Mouse (Mus musculus) small intestine, adult 2 months (tissue): ENCODE results near the gene Zc3h4. TPM values are rescaled to one million over a fixed set of nuclear protein-coding genes. Genes with fewer than 3 reads are reported as not detected.

ENCODE experiments used
- H3K27ac ChIP-seq: fragments of 200-500 bp; 2 replicates; pipeline ENCODE4 v1.5.1; 2012; ENCODE audit warnings: low read depth, low read length, control low read depth, inconsistent platforms; ENCODE audit not compliant: insufficient read depth
- H3K27me3 ChIP-seq: fragments of 200-500 bp; 2 replicates; pipeline ENCODE4 v1.6.1; 2012; ENCODE audit warnings: mild to moderate bottlenecking, moderate library complexity, low read length, inconsistent platforms; ENCODE audit not compliant: control insufficient read depth, insufficient read depth
- H3K36me3 ChIP-seq: fragments of 200-500 bp; 2 replicates; pipeline ENCODE4 v1.6.1; 2012; ENCODE audit warnings: mild to moderate bottlenecking, low read length, control low read depth, inconsistent platforms; ENCODE audit not compliant: control insufficient read depth, insufficient read depth
- H3K4me1 ChIP-seq: fragments of 200-500 bp; 2 replicates; pipeline ENCODE4 v1.6.1; 2012; ENCODE audit warnings: low read length, inconsistent platforms, mixed read lengths; ENCODE audit not compliant: control insufficient read depth, insufficient read depth, insufficient read length
- H3K4me3 ChIP-seq: fragments of 200-500 bp; 2 replicates; pipeline ENCODE4 v1.5.1; 2012; ENCODE audit warnings: low read depth, mild to moderate bottlenecking, control low read depth, inconsistent platforms, low read length, moderate library complexity
- CTCF ChIP-seq: fragments of 200-500 bp; IDR thresholded peaks from 2 replicates; pipeline ENCODE4 v1.5.1; 2012; ENCODE audit warnings: low read depth, mild to moderate bottlenecking, control low read depth, inconsistent platforms, low read length, moderate library complexity, mixed read lengths; ENCODE audit not compliant: insufficient replicate concordance, insufficient read length; ENCODE audit errors: extremely low read depth
- POLR2A ChIP-seq: fragments of 200-500 bp; IDR thresholded peaks from 2 replicates; pipeline ENCODE4 v1.6.1; 2012; ENCODE audit warnings: low read depth, mild to moderate bottlenecking, control low read depth, inconsistent platforms, low read length, moderate library complexity
- WGBS: fragments of 180-500 bp; shearing (Covaris S2); methylation state at CpG from one replicate; pipeline ENCODE4 v1.1.7; 2018; 5-methylcytosine and 5-hydroxymethylcytosine counted together
- polyA plus RNA-seq: library from polyadenylated mRNA; depleted of rRNA; stranded (reverse); fragments of >200 nt; gene quantifications from 2 replicates; pipeline ENCODE4 v1.2.3, GENCODE M21; 2012

Zc3h4 gene
- polyA plus RNA-seq, 1 experiment: 60.6 TPM

DNA sequence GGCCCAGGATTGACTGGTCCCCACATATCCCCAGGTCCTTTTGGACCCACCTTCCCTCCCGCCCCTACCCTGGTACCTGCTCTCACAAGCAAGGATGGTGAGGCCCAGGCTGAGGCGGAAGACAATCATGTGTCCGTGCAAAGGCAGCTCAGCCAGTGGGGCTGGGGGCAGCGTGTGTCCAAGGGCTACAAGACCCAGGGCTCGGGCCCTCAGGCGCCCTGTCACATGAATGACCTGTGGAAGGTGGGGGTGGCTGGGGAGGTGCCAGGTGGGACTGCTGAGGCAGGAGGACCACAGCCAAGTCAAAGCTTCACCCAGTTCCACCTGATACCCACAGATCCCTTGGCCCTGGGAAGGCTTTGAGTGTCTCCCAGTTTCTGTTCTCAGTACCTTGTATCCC is 61.0 kb downstream of the Zc3h4 start:
- Histone ChIP-seq H3K27ac (no peak overlapping the region), H3K27me3 (0 out of 2 replicates have a peak, but pooled peaks cover 2% of the 10 kb centered on the region), H3K36me3 (no peaks in the 10 kb centered on the region), H3K4me1 (no peaks in the 10 kb centered on the region), H3K4me3 (no peak overlapping the region)
- no peak for TF ChIP-seq POLR2A
- TF ChIP-seq CTCF: no peak
- WGBS: 68% methylated on average over 6 of the region's 6 CpGs

- TF ChIP-seq CTCF (peak; percentile 95), POLR2A (no peak)
Measured at GRCm38 (mm10) chr7:16463214-16463613, 62.5 kb downstream of the Zc3h4 start.

DNA sequence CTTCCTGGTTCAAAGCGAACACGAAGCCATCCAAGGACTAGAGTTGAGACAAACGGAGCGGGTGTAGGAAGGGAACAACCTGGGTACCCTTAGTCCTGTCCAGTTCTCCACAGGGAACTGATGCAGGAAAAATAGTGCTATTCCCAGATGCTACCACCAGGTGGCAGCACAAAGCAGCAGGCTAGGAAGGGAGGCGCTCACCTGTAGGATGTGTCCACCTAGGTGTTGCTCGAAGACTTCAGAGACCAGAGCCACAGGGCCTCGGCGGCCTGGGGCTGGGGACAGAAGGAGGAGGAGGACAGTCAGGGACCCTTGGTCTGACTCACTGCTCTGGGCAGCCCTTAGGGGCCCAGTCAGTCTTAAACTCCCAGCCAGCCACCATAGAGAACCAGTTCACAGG is 64.5 kb downstream of the Zc3h4 start:
- 5% methylated on average over 8 of the region's 8 CpGs for WGBS
- H3K27me3 ChIP-seq: 0 out of 2 replicates have a peak, but pooled peaks cover 2% of the 10 kb centered on the region
- no peak overlapping the region for H3K4me3 ChIP-seq
- no peaks in the 10 kb centered on the region for H3K36me3 ChIP-seq
- TF ChIP-seq POLR2A (no peak), CTCF (peak; percentile 93; the same call in 1 of the 2 replicates)
- no peak overlapping the region for H3K27ac ChIP-seq
- peaks cover 3% of the 10 kb centered on the region; the same call in 1 of the 2 replicates for H3K4me1 ChIP-seq

More at GRCm38 (mm10) chr7:16463214-16463613, 62.5 kb downstream of the Zc3h4 start:
- Histone ChIP-seq H3K27ac (no peak overlapping the region), H3K4me1 (no peaks in the 10 kb centered on the region), H3K4me3 (no peak overlapping the region), H3K27me3 (0 out of 2 replicates have a peak, but pooled peaks cover 2% of the 10 kb centered on the region), H3K36me3 (no peaks in the 10 kb centered on the region)
- WGBS: 1% methylated on average over 14 of the region's 14 CpGs

- no peak overlapping the region for H3K27ac ChIP-seq
- WGBS: 93% methylated on average over 5 of the region's 5 CpGs
- H3K27me3 ChIP-seq: 0 out of 2 replicates have a peak, but pooled peaks cover 2% of the 10 kb centered on the region
- H3K4me3 ChIP-seq: no peak overlapping the region
- H3K36me3 ChIP-seq: no peaks in the 10 kb centered on the region
- TF ChIP-seq POLR2A: no peak
- no peak for TF ChIP-seq CTCF
- H3K4me1 ChIP-seq: peaks cover 3% of the 10 kb centered on the region; the same call in 1 of the 2 replicates
Measured at GRCm38 (mm10) chr7:16465568-16465967, 64.9 kb downstream of the Zc3h4 start.

- 68% methylated on average over 4 of the region's 4 CpGs for WGBS
- peaks cover 3% of the 10 kb centered on the region; the same call in 1 of the 2 replicates for H3K27me3 ChIP-seq
- no peak overlapping the region for H3K4me3 ChIP-seq
- H3K27ac ChIP-seq: no peak overlapping the region
- H3K4me1 ChIP-seq: peaks cover 3% of the 10 kb centered on the region; the same call in 1 of the 2 replicates
- TF ChIP-seq POLR2A: no peak
- TF ChIP-seq CTCF: peak; percentile 48; the same call in 1 of the 2 replicates
- no peaks in the 10 kb centered on the region for H3K36me3 ChIP-seq
Measured at GRCm38 (mm10) chr7:16466565-16466964, 65.9 kb downstream of the Zc3h4 start.

DNA sequence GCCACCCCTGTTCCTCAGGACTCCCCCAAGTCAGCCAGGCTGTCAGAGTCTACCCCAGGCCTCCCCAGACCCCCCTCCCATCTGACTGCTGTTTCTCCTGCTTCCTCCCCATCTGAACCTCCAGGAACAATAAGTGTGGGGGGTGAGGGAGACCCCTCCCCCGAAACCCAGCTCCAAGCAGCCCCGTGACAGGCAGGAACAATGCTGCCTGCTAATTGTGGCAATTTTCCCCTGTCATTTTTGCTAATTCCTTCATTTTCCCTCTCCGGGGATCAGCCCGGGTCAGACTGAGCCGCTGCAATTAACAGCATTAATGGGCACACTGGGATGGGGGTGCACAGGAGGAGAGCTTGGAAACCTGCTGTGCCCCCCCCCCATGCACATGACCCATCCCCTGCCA is 67.4 kb downstream of the Zc3h4 start:
- 45% methylated on average over 5 of the region's 5 CpGs for WGBS
- Histone ChIP-seq H3K36me3 (no peaks in the 10 kb centered on the region), H3K4me1 (peaks cover 3% of the 10 kb centered on the region; the same call in 1 of the 2 replicates), H3K27ac (no peak overlapping the region), H3K27me3 (peaks cover 11% of the 10 kb centered on the region; the same call in 1 of the 2 replicates), H3K4me3 (no peak overlapping the region)
- TF ChIP-seq POLR2A: no peak
- TF ChIP-seq CTCF: no peak

GRCm38 (mm10) chr7:16471549-16471948 is 70.8 kb downstream of the Zc3h4 start:
- no peaks in the 10 kb centered on the region for H3K36me3 ChIP-seq
- peaks cover 7% of the 10 kb centered on the region for H3K4me1 ChIP-seq
- no peak overlapping the region for H3K4me3 ChIP-seq
- WGBS: 54% methylated on average over 9 of the region's 9 CpGs
- TF ChIP-seq POLR2A: no peak
- TF ChIP-seq CTCF: peak; percentile 27; the same call in 1 of the 2 replicates
- H3K27ac ChIP-seq: no peak overlapping the region
- peaks cover 41% of the 10 kb centered on the region for H3K27me3 ChIP-seq
